Comparison of ENCODE assay signal across 22 mouse cellular contexts in the genomic region with DNA sequence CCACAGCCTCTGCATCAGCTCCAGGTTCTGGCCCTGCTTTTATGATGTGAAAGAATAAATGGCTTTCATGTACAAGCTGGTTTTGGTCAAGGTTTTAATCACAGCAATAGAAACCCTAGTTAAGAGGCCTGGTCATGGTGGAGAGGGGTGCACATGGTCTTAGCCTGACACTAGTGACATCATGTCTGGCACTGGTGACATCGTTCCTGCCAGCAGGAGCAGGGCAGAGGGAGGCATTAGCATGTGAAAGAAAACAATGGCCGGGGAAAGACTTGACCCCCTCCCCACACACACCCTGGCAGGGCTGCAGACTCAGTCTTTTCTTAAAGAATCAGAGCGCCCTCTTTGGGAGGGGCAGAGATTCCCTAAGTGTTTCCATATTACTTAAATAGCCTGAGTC.
DNase-seq lines count a peak whose midpoint lies in the region; ATAC-seq and TF ChIP-seq lines count a peak whose summit lies in the region.
"Had no signal": no experiment of that assay in that cellular context is flagged by ENCODE, and none has a peak within 500 bp of the region (broad histone marks: within the 10 kb centered on the region; RNA-seq: fewer than 3 reads in every experiment).

No protein-coding gene starts in this region.

- TF ChIP-seq CTCF in hindbrain, postnatal 0 days (IDR thresholded peaks at IDR 0.05; ENCODE audit: low read depth), result peak; percentile 14; the same call in 1 of the 2 replicates
- TF ChIP-seq CTCF in cerebellum, adult 2 months (IDR thresholded peaks at IDR 0.05; ENCODE audit: borderline replicate concordance, insufficient read depth, low read depth, low read length), result no peak

- no peaks in the 10 kb centered on the region for H3K9me3 ChIP-seq in forebrain, embryonic 10.5 days
- H3K9me3 ChIP-seq in forebrain, embryonic 11.5 days (ENCODE audit: control insufficient read depth, low read length), result no peaks in the 10 kb centered on the region
- H3K9me3 ChIP-seq in hindbrain, postnatal 0 days (ENCODE audit: low read length), result no peaks in the 10 kb centered on the region
- no peaks in the 10 kb centered on the region for H3K9me3 ChIP-seq in hindbrain, embryonic 12.5 days (replicated peaks)
- no peaks in the 10 kb centered on the region for H3K9me3 ChIP-seq in forebrain, embryonic 14.5 days (replicated peaks; ENCODE audit: control insufficient read depth, low read length)
- H3K9me3 ChIP-seq: embryonic facial prominence, embryonic 12.5 days; heart, embryonic 10.5 days; intestine, embryonic 15.5 days had no signal

- DNase-seq in forebrain, embryonic 10.5 days (ENCODE audit: extremely low spot score, low spot score), result no peak
- no peak for DNase-seq in forebrain, embryonic 11.5 days (ENCODE audit: low spot score)
- peak; percentile 20 for DNase-seq in hindbrain, postnatal 0 days (ENCODE audit: low spot score)
- peak; percentile 77 for DNase-seq in forebrain, embryonic 14.5 days (ENCODE audit: low spot score)
- DNase-seq in cerebellum, adult 2 months, result no peak
- DNase-seq: adrenal gland, adult 2 months; adrenal gland, postnatal 25 days; B cell, adult 2 months; cerebellum, adult 11 months; cerebellum, adult 9-10 months; cerebellum, postnatal 25 days; gastrocnemius, postnatal 10 days; heart, adult 18-20 months; heart, postnatal 10 days; heart, postnatal 4 days; kidney, adult 8-10 months had no signal

- peaks cover 6% of the 10 kb centered on the region; the same call in 1 of the 2 replicates for H3K27me3 ChIP-seq in forebrain, embryonic 10.5 days (ENCODE audit: poor library complexity, severe bottlenecking)
- H3K27me3 ChIP-seq in forebrain, embryonic 11.5 days (ENCODE audit: control insufficient read depth, insufficient read depth, low read length), result no peaks in the 10 kb centered on the region
- no peaks in the 10 kb centered on the region for H3K27me3 ChIP-seq in hindbrain, postnatal 0 days (ENCODE audit: insufficient read depth, low read length)
- H3K27me3 ChIP-seq in hindbrain, embryonic 12.5 days, result peaks cover 4% of the 10 kb centered on the region
- no peaks in the 10 kb centered on the region for H3K27me3 ChIP-seq in forebrain, embryonic 14.5 days (replicated peaks; ENCODE audit: control insufficient read depth, insufficient read depth, low read length)
- H3K27me3 ChIP-seq in cerebellum, adult 2 months (ENCODE audit: control insufficient read depth, insufficient read depth, low read length), result no peaks in the 10 kb centered on the region
- H3K27me3 ChIP-seq: embryonic facial prominence, embryonic 12.5 days; intestine, embryonic 15.5 days had no signal

- no peaks in the 10 kb centered on the region for H3K36me3 ChIP-seq in forebrain, embryonic 10.5 days (replicated peaks)
- H3K36me3 ChIP-seq in forebrain, embryonic 11.5 days (ENCODE audit: control insufficient read depth, insufficient read depth, low read length), result no peaks in the 10 kb centered on the region
- H3K36me3 ChIP-seq in hindbrain, postnatal 0 days (ENCODE audit: insufficient read depth, low read length), result no peaks in the 10 kb centered on the region
- H3K36me3 ChIP-seq in hindbrain, embryonic 12.5 days, result no peaks in the 10 kb centered on the region
- no peaks in the 10 kb centered on the region for H3K36me3 ChIP-seq in forebrain, embryonic 14.5 days (ENCODE audit: control insufficient read depth, insufficient read depth, low read length)
- H3K36me3 ChIP-seq: embryonic facial prominence, embryonic 12.5 days; heart, embryonic 10.5 days; intestine, embryonic 15.5 days had no signal

- no peak overlapping the region for H3K9ac ChIP-seq in forebrain, embryonic 11.5 days (ENCODE audit: low read length)
- no peak overlapping the region for H3K9ac ChIP-seq in hindbrain, postnatal 0 days (replicated peaks; ENCODE audit: low read length)
- no peak overlapping the region for H3K9ac ChIP-seq in hindbrain, embryonic 12.5 days
- H3K9ac ChIP-seq in forebrain, embryonic 14.5 days (ENCODE audit: low read length), result no peak overlapping the region
- H3K9ac ChIP-seq: embryonic facial prominence, embryonic 12.5 days; intestine, embryonic 15.5 days had no signal

- no peak for ATAC-seq in forebrain, embryonic 11.5 days (replicated peaks; ENCODE audit: low FRiP score)
- ATAC-seq in hindbrain, postnatal 0 days, result peak; percentile 47; the same call in 1 of the 2 replicates
- no peak for ATAC-seq in hindbrain, embryonic 12.5 days (ENCODE audit: low FRiP score)
- ATAC-seq in forebrain, embryonic 14.5 days, result peak; percentile 83
- no peak for ATAC-seq in erythroblast, adult 5-6 weeks (replicated peaks; ENCODE audit: low FRiP score, poor library complexity, severe bottlenecking)
- ATAC-seq: CD4-positive, CD25-positive, alpha-beta regulatory T cell, adult 4 months; intestine, embryonic 15.5 days had no signal

- 0 out of 2 replicates have a peak overlapping the region, but pooled peaks have one; percentile 11 for H3K27ac ChIP-seq in forebrain, embryonic 10.5 days
- no peak overlapping the region for H3K27ac ChIP-seq in forebrain, embryonic 11.5 days (ENCODE audit: low read depth, low read length)
- H3K27ac ChIP-seq in hindbrain, postnatal 0 days, result no peak overlapping the region
- H3K27ac ChIP-seq in hindbrain, embryonic 12.5 days, result no peak overlapping the region
- H3K27ac ChIP-seq in forebrain, embryonic 14.5 days (ENCODE audit: low read depth, low read length), result no peak overlapping the region; the same call in 1 of the 2 replicates
- no peak overlapping the region for H3K27ac ChIP-seq in cerebellum, adult 2 months (ENCODE audit: insufficient read depth, low read length)
- H3K27ac ChIP-seq: embryonic facial prominence, embryonic 12.5 days; heart, embryonic 10.5 days; intestine, embryonic 15.5 days had no signal

- no peak for TF ChIP-seq POLR2A in cerebellum, adult 2 months (IDR thresholded peaks at IDR 0.05; ENCODE audit: borderline replicate concordance, insufficient read depth, low read length)

- 83% methylated on average over 3 of the region's 3 CpGs for WGBS in forebrain, embryonic 10.5 days
- WGBS in forebrain, embryonic 11.5 days, result 64% methylated on average over 3 of the region's 3 CpGs
- 33% methylated on average over 3 of the region's 3 CpGs for WGBS in hindbrain, postnatal 0 days
- WGBS in hindbrain, embryonic 12.5 days, result 35% methylated on average over 3 of the region's 3 CpGs
- WGBS in forebrain, embryonic 14.5 days, result 28% methylated on average over 3 of the region's 3 CpGs
- 62% methylated on average over 3 of the region's 3 CpGs for WGBS in cerebellum, adult 2 months

- no peak overlapping the region for H3K4me2 ChIP-seq in forebrain, embryonic 11.5 days (ENCODE audit: low read depth, low read length, severe bottlenecking)
- H3K4me2 ChIP-seq in hindbrain, postnatal 0 days (ENCODE audit: low read depth, low read length), result no peak overlapping the region
- H3K4me2 ChIP-seq in hindbrain, embryonic 12.5 days (replicated peaks), result no peak overlapping the region
- H3K4me2 ChIP-seq in forebrain, embryonic 14.5 days (ENCODE audit: low read length), result no peak overlapping the region
- H3K4me2 ChIP-seq: embryonic facial prominence, embryonic 12.5 days; intestine, embryonic 15.5 days had no signal

- H3K4me1 ChIP-seq in forebrain, embryonic 10.5 days, result peaks cover 36% of the 10 kb centered on the region
- H3K4me1 ChIP-seq in forebrain, embryonic 11.5 days (replicated peaks; ENCODE audit: control insufficient read depth, insufficient read depth, low read length), result peaks cover 6% of the 10 kb centered on the region; the same call in 1 of the 2 replicates
- no peaks in the 10 kb centered on the region for H3K4me1 ChIP-seq in hindbrain, postnatal 0 days (ENCODE audit: insufficient read depth, low read length)
- H3K4me1 ChIP-seq in hindbrain, embryonic 12.5 days, result peaks cover 14% of the 10 kb centered on the region
- H3K4me1 ChIP-seq in forebrain, embryonic 14.5 days (ENCODE audit: control insufficient read depth, insufficient read depth, low read length), result peaks cover 16% of the 10 kb centered on the region; the same call in 1 of the 2 replicates
- H3K4me1 ChIP-seq in cerebellum, adult 2 months (ENCODE audit: control insufficient read depth, insufficient read depth, low read length), result no peaks in the 10 kb centered on the region
- H3K4me1 ChIP-seq: embryonic facial prominence, embryonic 12.5 days; heart, embryonic 10.5 days; intestine, embryonic 15.5 days had no signal

- H3K4me3 ChIP-seq in forebrain, embryonic 10.5 days, result no peak overlapping the region
- no peak overlapping the region for H3K4me3 ChIP-seq in forebrain, embryonic 11.5 days (ENCODE audit: low read depth, low read length)
- H3K4me3 ChIP-seq in hindbrain, postnatal 0 days (ENCODE audit: low read length), result no peak overlapping the region
- H3K4me3 ChIP-seq in hindbrain, embryonic 12.5 days, result no peak overlapping the region
- no peak overlapping the region for H3K4me3 ChIP-seq in forebrain, embryonic 14.5 days (ENCODE audit: low read depth, low read length)
- H3K4me3 ChIP-seq in cerebellum, adult 2 months (replicated peaks; ENCODE audit: insufficient read depth, low read depth, low read length), result no peak overlapping the region
- H3K4me3 ChIP-seq: embryonic facial prominence, embryonic 12.5 days; heart, embryonic 10.5 days; intestine, embryonic 15.5 days had no signal

Comparison
In these comparisons a context has a peak if more than half of its experiments do, and no peak if none do; other contexts are left out.
1. DNase-seq: peak in hindbrain, postnatal 0 days (single experiment) and forebrain, embryonic 14.5 days (single experiment); none in forebrain, embryonic 10.5 days (single experiment), forebrain, embryonic 11.5 days (single experiment) and cerebellum, adult 2 months (0 of 2).
2. ATAC-seq: peak in hindbrain, postnatal 0 days (single experiment) and forebrain, embryonic 14.5 days (single experiment); none in forebrain, embryonic 11.5 days (single experiment), hindbrain, embryonic 12.5 days (single experiment) and erythroblast, adult 5-6 weeks (single experiment).